Mouse (Mus musculus) CH12.LX (cell line): ENCODE data around the gene C1qtnf2. TPM values are rescaled to one million over a fixed set of nuclear protein-coding genes. Genes with fewer than 3 reads are reported as not detected.

Experiments used
- DNase-seq: peaks from one replicate; pipeline ENCODE4 v3.0.0-alpha.2; 2013; ENCODE audit errors: extremely low read depth
- H3K27ac ChIP-seq: 2 replicates; pipeline ENCODE4 v1.5.1; 2012; ENCODE audit warnings: low read depth, mild to moderate bottlenecking, control low read depth, moderate library complexity; ENCODE audit not compliant: insufficient read depth
- H3K27me3 ChIP-seq: replicated peaks from 2 replicates; pipeline ENCODE3; 2012; ENCODE audit warnings: inconsistent platforms
- H3K36me3 ChIP-seq, 2 experiments: replicated peaks in 1 of 2; 2 replicates each; pipeline versions ENCODE3 to v1.6.1; 2012; ENCODE audit warnings: inconsistent platforms in 1 of 2, low read length in 1 of 2, mild to moderate bottlenecking in 1 of 2, mixed read lengths in 1 of 2, moderate library complexity in 1 of 2; ENCODE audit not compliant: control insufficient read depth in 1 of 2, insufficient read depth in 1 of 2
- H3K4me1 ChIP-seq, 2 experiments: 2 replicates each; pipeline ENCODE4 v1.6.1; 2012; ENCODE audit warnings: inconsistent platforms in 1 of 2, moderate library complexity in 1 of 2; ENCODE audit not compliant: insufficient read depth in 2 of 2, control insufficient read depth in 1 of 2
- H3K4me2 ChIP-seq: 2 replicates; pipeline ENCODE4 v1.6.1; 2012; ENCODE audit warnings: low read depth, mild to moderate bottlenecking, control low read depth; ENCODE audit not compliant: poor library complexity, insufficient read depth, severe bottlenecking
- H3K4me3 ChIP-seq, 3 experiments: fragments of 150-350 bp in 1 of 3; sonication (generic) in 1 of 3; replicated peaks in 1 of 3; 2 replicates each; pipeline versions ENCODE3 to v1.5.1; 2011 to 2012; ENCODE audit warnings: low read depth in 2 of 3, low read length in 2 of 3, mild to moderate bottlenecking in 2 of 3, moderate library complexity in 2 of 3, control low read depth in 1 of 3, improper control_type of control experiment in 1 of 3, inconsistent platforms in 1 of 3, mixed read lengths in 1 of 3; ENCODE audit not compliant: poor library complexity in 1 of 3
- H3K79me2 ChIP-seq: replicated peaks from 2 replicates; pipeline ENCODE4 v1.6.1; 2012; ENCODE audit warnings: mild to moderate bottlenecking, moderate library complexity; ENCODE audit not compliant: control insufficient read depth, poor library complexity, insufficient read depth, severe bottlenecking; ENCODE audit errors: extremely low read depth
- H3K9ac ChIP-seq: 2 replicates; pipeline ENCODE4 v1.6.1; 2012; ENCODE audit warnings: low read depth, mild to moderate bottlenecking, control low read depth, moderate library complexity; ENCODE audit not compliant: insufficient read depth
- H3K9me3 ChIP-seq: replicated peaks from 2 replicates; pipeline ENCODE3; 2012; ENCODE audit warnings: low read length, inconsistent platforms, mixed read lengths
- BHLHE40 ChIP-seq: IDR thresholded peaks from 2 replicates; pipeline ENCODE4 v1.6.1; 2011; ENCODE audit warnings: mild to moderate bottlenecking, low read depth, low read length, improper control_type of control experiment
- CHD1 ChIP-seq: IDR thresholded peaks from 2 replicates; pipeline ENCODE4 v1.6.1; 2012; ENCODE audit warnings: low read depth, low read length, improper control_type of control experiment, inconsistent platforms
- CHD2 ChIP-seq: IDR thresholded peaks from 2 replicates; pipeline ENCODE4 v1.6.1; 2011; ENCODE audit warnings: low read length, improper control_type of control experiment
- CTCF ChIP-seq, 2 experiments: IDR thresholded peaks in 1 of 2; conservative IDR thresholded peaks in 1 of 2; 2 replicates each; pipeline ENCODE4 v1.5.1; 2011 to 2012; ENCODE audit warnings: low read depth in 2 of 2, low read length in 2 of 2, improper control_type of control experiment in 1 of 2, inconsistent platforms in 1 of 2, mild to moderate bottlenecking in 1 of 2, moderate library complexity in 1 of 2
- E2F4 ChIP-seq: IDR thresholded peaks from 2 replicates; pipeline ENCODE4 v1.6.1; 2011; ENCODE audit warnings: low read depth, low read length, improper control_type of control experiment; ENCODE audit not compliant: insufficient replicate concordance
- ELF1 ChIP-seq: IDR thresholded peaks from 2 replicates; pipeline ENCODE4 v1.6.1; 2014; ENCODE audit warnings: low read depth, mild to moderate bottlenecking, inconsistent platforms, low read length, improper control_type of control experiment
- EP300 ChIP-seq: IDR thresholded peaks from 2 replicates; pipeline ENCODE4 v1.6.1; 2011; ENCODE audit warnings: low read length, improper control_type of control experiment
- ETS1 ChIP-seq: conservative IDR thresholded peaks from 2 replicates; pipeline ENCODE4 v1.6.1; 2012; ENCODE audit warnings: low read depth, mild to moderate bottlenecking, inconsistent platforms, low read length, improper control_type of control experiment, moderate library complexity
- HCFC1 ChIP-seq: IDR thresholded peaks from 2 replicates; pipeline ENCODE4 v1.6.1; 2012; ENCODE audit warnings: low read depth, mild to moderate bottlenecking, inconsistent platforms, low read length, improper control_type of control experiment
- JUN ChIP-seq: IDR thresholded peaks from 2 replicates; pipeline ENCODE4 v1.6.1; 2011; ENCODE audit warnings: low read depth, mild to moderate bottlenecking, low read length, improper control_type of control experiment, moderate library complexity; ENCODE audit not compliant: insufficient read depth
- MAFK ChIP-seq: IDR thresholded peaks from 2 replicates; pipeline ENCODE4 v1.6.1; 2011; ENCODE audit warnings: low read length, improper control_type of control experiment; ENCODE audit not compliant: insufficient replicate concordance
- MAX ChIP-seq: IDR thresholded peaks from 2 replicates; pipeline ENCODE4 v1.6.1; 2011; ENCODE audit warnings: low read length, improper control_type of control experiment
- MAZ ChIP-seq: IDR thresholded peaks from 2 replicates; pipeline ENCODE4 v1.6.1; 2012; ENCODE audit warnings: low read depth, mild to moderate bottlenecking, inconsistent platforms, low read length, improper control_type of control experiment, moderate library complexity
- MEF2A ChIP-seq: IDR thresholded peaks from 2 replicates; pipeline ENCODE4 v1.6.1; 2014; ENCODE audit warnings: low read depth, mild to moderate bottlenecking, inconsistent platforms, low read length, improper control_type of control experiment, borderline replicate concordance
- NELFE ChIP-seq: IDR thresholded peaks from 2 replicates; pipeline ENCODE4 v1.6.1; 2011; ENCODE audit warnings: low read depth, low read length, improper control_type of control experiment
- NRF1 ChIP-seq: IDR thresholded peaks from 2 replicates; pipeline ENCODE4 v1.6.1; 2014; ENCODE audit warnings: low read depth, mild to moderate bottlenecking, inconsistent platforms, low read length, improper control_type of control experiment, moderate library complexity
- POLR2A ChIP-seq: IDR thresholded peaks from 2 replicates; pipeline ENCODE4 v1.6.1; 2011; ENCODE audit warnings: low read depth, mild to moderate bottlenecking, improper control_type of control experiment, low read length
- POLR2AphosphoS2 ChIP-seq: IDR thresholded peaks from 2 replicates; pipeline ENCODE4 v1.6.1; 2011; ENCODE audit warnings: low read depth, low read length, improper control_type of control experiment
- RAD21 ChIP-seq: IDR thresholded peaks from 2 replicates; pipeline ENCODE4 v1.6.1; 2011; ENCODE audit warnings: low read depth, mild to moderate bottlenecking, low read length, improper control_type of control experiment, moderate library complexity
- RCOR1 ChIP-seq: conservative IDR thresholded peaks from 2 replicates; pipeline ENCODE4 v1.6.1; 2012; ENCODE audit warnings: low read depth, mild to moderate bottlenecking, inconsistent platforms, low read length, improper control_type of control experiment
- SIN3A ChIP-seq: IDR thresholded peaks from 2 replicates; pipeline ENCODE4 v1.6.1; 2012; ENCODE audit warnings: low read length, improper control_type of control experiment, inconsistent platforms
- SMC3 ChIP-seq: IDR thresholded peaks from 2 replicates; pipeline ENCODE4 v1.6.1; 2011; ENCODE audit warnings: low read depth, low read length, improper control_type of control experiment
- TBP ChIP-seq: conservative IDR thresholded peaks from 2 replicates; pipeline ENCODE4 v1.6.1; 2011; ENCODE audit warnings: low read depth, low read length, improper control_type of control experiment
- UBTF ChIP-seq: IDR thresholded peaks from 2 replicates; pipeline ENCODE4 v1.6.1; 2012; ENCODE audit warnings: low read depth, mild to moderate bottlenecking, inconsistent platforms, low read length, improper control_type of control experiment, moderate library complexity
- USF1 ChIP-seq: IDR thresholded peaks from 2 replicates; pipeline ENCODE4 v1.6.1; 2014; ENCODE audit warnings: low read depth, mild to moderate bottlenecking, inconsistent platforms, low read length, improper control_type of control experiment
- USF2 ChIP-seq: conservative IDR thresholded peaks from 2 replicates; pipeline ENCODE4 v1.6.1; 2011; ENCODE audit warnings: low read depth, low read length, improper control_type of control experiment
- ZC3H11A ChIP-seq: IDR thresholded peaks from 2 replicates; pipeline ENCODE4 v1.6.1; 2012; ENCODE audit warnings: low read depth, mild to moderate bottlenecking, inconsistent platforms, low read length, improper control_type of control experiment
- ZKSCAN1 ChIP-seq: IDR thresholded peaks from 2 replicates; pipeline ENCODE4 v1.6.1; 2012; ENCODE audit warnings: low read depth, inconsistent platforms, low read length, improper control_type of control experiment, borderline replicate concordance
- ZMIZ1 ChIP-seq: IDR thresholded peaks from 2 replicates; pipeline ENCODE4 v1.6.1; 2012; ENCODE audit warnings: low read depth, mild to moderate bottlenecking, inconsistent platforms, low read length, improper control_type of control experiment
- ZNF384 ChIP-seq: IDR thresholded peaks from 2 replicates; pipeline ENCODE4 v1.6.1; 2012; ENCODE audit warnings: low read depth, low read length, improper control_type of control experiment, inconsistent platforms
- dilution Hi-C: fragments of 300-500 bp; cut with MboI; formaldehyde crosslinking; loops from 2 replicates; pipeline ENCODE4 v1.14.3; 2020; ENCODE audit warnings: low sequenced_read_pairs; ENCODE audit not compliant: extremely low pct_unique_long_range_greater_than_20kb, extremely low pct_ligation_motif_present
- in situ Hi-C: fragments of 300-500 bp; cut with MboI; formaldehyde crosslinking; loops from 3 replicates; pipeline ENCODE4 v1.14.3; 2019; ENCODE audit warnings: low sequenced_read_pairs, low pct_ligation_motif_present, low pct_unique_long_range_greater_than_20kb, mixed read lengths
- polyA plus RNA-seq: library from polyadenylated mRNA; unstranded; fragments of >175 nt; gene quantifications from 2 replicates; pipeline ENCODE4 v1.2.1, GENCODE M21; 2012; ENCODE audit warnings: low read depth; ENCODE audit not compliant: insufficient read length
- total RNA-seq, 2 experiments: library from RNA; depleted of rRNA; stranded (reverse); fragments of 300-350 nt in 1 of 2; fragments of >200 nt in 1 of 2; gene quantifications; 2 replicates each; pipeline ENCODE4 v1.2.3; 2012 to 2014

C1qtnf2 gene
- total and polyA plus RNA-seq, 3 experiments, result not detected

GRCm38 (mm10) chr11:43485855-43486254 is 11.8 kb downstream of the C1qtnf2 start:
- H3K9me3 ChIP-seq, result no peaks in the 10 kb centered on the region
- dilution Hi-C loops, result no loop called here
- H3K27ac ChIP-seq, result no peak overlapping the region
- no peak overlapping the region for H3K9ac ChIP-seq
- no peak overlapping the region for H3K4me3 ChIP-seq
- no peak for TF ChIP-seq SMC3
- TF ChIP-seq ZKSCAN1, result no peak
- no peak for TF ChIP-seq MAZ
- TF ChIP-seq ZMIZ1, result no peak
- TF ChIP-seq USF1, result no peak
- no peak for TF ChIP-seq JUN
- TF ChIP-seq E2F4, result no peak
- TF ChIP-seq ELF1, result no peak
- TF ChIP-seq ZC3H11A, result no peak
- TF ChIP-seq NRF1, result no peak
- TF ChIP-seq RCOR1, result no peak
- TF ChIP-seq POLR2AphosphoS2, result no peak
- TF ChIP-seq MAX, result no peak
- TF ChIP-seq MEF2A, result no peak
- no peak for TF ChIP-seq CTCF (conservative IDR thresholded peaks at IDR 0.05 in 1 of 2, IDR thresholded peaks at IDR 0.05 in 1 of 2; ENCODE audit: low read depth in 2 of 2, low read length in 2 of 2)
- TF ChIP-seq CHD2, result no peak
- TF ChIP-seq ZNF384, result no peak
- TF ChIP-seq HCFC1, result no peak
- TF ChIP-seq EP300, result no peak
- TF ChIP-seq, all 38 proteins: peak for 0
- Histone ChIP-seq H3K4me1 (no peaks in the 10 kb centered on the region), H3K27me3 (peaks cover 40% of the 10 kb centered on the region), H3K36me3 (no peaks in the 10 kb centered on the region), H3K4me2 (no peak overlapping the region), H3K79me2 (no peaks in the 10 kb centered on the region)
- in situ Hi-C loops, result no loop called here
- DNase-seq, result no peak

- Histone ChIP-seq H3K79me2 (no peaks in the 10 kb centered on the region), H3K4me2 (no peak overlapping the region), H3K4me1 (no peaks in the 10 kb centered on the region), H3K27me3 (peaks cover 9% of the 10 kb centered on the region), H3K27ac (no peak overlapping the region), H3K36me3 (no peaks in the 10 kb centered on the region), H3K9me3 (no peaks in the 10 kb centered on the region), H3K4me3 (no peak overlapping the region), H3K9ac (no peak overlapping the region)
- in situ Hi-C loops, result loop anchor here (5.0 kb wide), 1 partner anchor 95 kb away; the partner anchor contains the start of gene 4933415A04Rik
- TF ChIP-seq NELFE (no peak), JUN (no peak), ELF1 (no peak), TBP (no peak), MAFK (no peak), BHLHE40 (no peak), POLR2A (no peak), MAZ (no peak), RAD21 (peak; percentile 68), USF1 (no peak), ZNF384 (no peak), SIN3A (no peak), CHD1 (no peak), UBTF (no peak), SMC3 (peak; percentile 60), ETS1 (no peak), HCFC1 (no peak), CTCF (conservative IDR thresholded peaks at IDR 0.05 in 1 of 2, IDR thresholded peaks at IDR 0.05 in 1 of 2; ENCODE audit: low read depth in 2 of 2, low read length in 2 of 2) (peak; percentile 90 to 99), MEF2A (no peak), USF2 (no peak)
- dilution Hi-C loops, result no loop called here
- peak; percentile 77 for DNase-seq
Observed at GRCm38 (mm10) chr11:43492663-43493062, 18.6 kb downstream of the C1qtnf2 start.
